Mouse (Mus musculus): Measurements from ENCODE around the gene Pitpnc1.

GRCm38 (mm10) chr11:107459828-107460227 lies 10.7 kb downstream of the Pitpnc1 start:
- no peak for TF ChIP-seq CTCF (IDR thresholded peaks at IDR 0.05; ENCODE audit: low read depth, low read length)
- TF ChIP-seq POLR2A (IDR thresholded peaks at IDR 0.05; ENCODE audit: extremely low read depth, insufficient read depth, low read length): no peak
